Mouse (Mus musculus) midbrain, embryonic 16.5 days (tissue): ENCODE data around the gene Tet2. TPM values are rescaled to one million over a fixed set of nuclear protein-coding genes. Genes with fewer than 3 reads are reported as not detected.

Experiments
- ATAC-seq: fragments of 200-750 bp; cut with Nextera tagmentation; 2 replicates; pipeline ENCODE4 v1.8.0; 2017; ENCODE audit warnings: moderate TSS enrichment
- H3K27ac ChIP-seq: fragments of 300-500 bp; sonication (generic); 2 replicates; pipeline ENCODE4 v1.5.1; 2014; ENCODE audit warnings: mild to moderate bottlenecking, low read length, mixed read lengths
- H3K27me3 ChIP-seq: fragments of 300-500 bp; sonication (generic); 2 replicates; pipeline ENCODE4 v1.6.1; 2014; ENCODE audit warnings: low read depth, low read length, mixed read lengths; ENCODE audit not compliant: control insufficient read depth, insufficient read depth
- H3K36me3 ChIP-seq: fragments of 300-500 bp; sonication (generic); 2 replicates; pipeline ENCODE4 v1.6.1; 2014; ENCODE audit warnings: mild to moderate bottlenecking, low read length, moderate library complexity, mixed read lengths; ENCODE audit not compliant: control insufficient read depth, insufficient read depth
- H3K4me1 ChIP-seq: fragments of 300-500 bp; sonication (generic); 2 replicates; pipeline ENCODE4 v1.6.1; 2014; ENCODE audit warnings: mild to moderate bottlenecking, low read length, mixed read lengths; ENCODE audit not compliant: control insufficient read depth, insufficient read depth
- H3K4me2 ChIP-seq: fragments of 300-500 bp; sonication (generic); 2 replicates; pipeline ENCODE4 v1.6.1; 2014; ENCODE audit warnings: mild to moderate bottlenecking, low read length, mixed read lengths
- H3K4me3 ChIP-seq: fragments of 300-500 bp; sonication (generic); 2 replicates; pipeline ENCODE4 v1.5.1; 2014; ENCODE audit warnings: low read depth, mild to moderate bottlenecking, low read length, moderate library complexity, mixed read lengths
- H3K9ac ChIP-seq: fragments of 300-500 bp; sonication (generic); 2 replicates; pipeline ENCODE4 v1.6.1; 2014; ENCODE audit warnings: low read depth, low read length, mixed read lengths
- H3K9me3 ChIP-seq: fragments of 300-500 bp; sonication (generic); replicated peaks from 2 replicates; pipeline ENCODE4 v1.6.1; 2014; ENCODE audit warnings: mild to moderate bottlenecking, low read length, mixed read lengths; ENCODE audit not compliant: control insufficient read depth, poor library complexity, severe bottlenecking
- WGBS: fragments of 180-500 bp; shearing (Covaris S2); extraction: QIAGEN DNeasy Blood & Tissue Kit; methylation state at CpG from one replicate; pipeline ENCODE4 v1.1.7; 2014; 5-methylcytosine and 5-hydroxymethylcytosine counted together
- polyA plus RNA-seq: library from polyadenylated mRNA; unstranded; fragments of >200 nt; fragmentation: Nextera tagmentation; extraction: Ambion mirVana; gene quantifications from 2 replicates; pipeline ENCODE4 v1.2.1, GENCODE M21; 2015

Tet2 gene
- polyA plus RNA-seq, 1 experiment from 2014 or later = 20.6 TPM

DNA sequence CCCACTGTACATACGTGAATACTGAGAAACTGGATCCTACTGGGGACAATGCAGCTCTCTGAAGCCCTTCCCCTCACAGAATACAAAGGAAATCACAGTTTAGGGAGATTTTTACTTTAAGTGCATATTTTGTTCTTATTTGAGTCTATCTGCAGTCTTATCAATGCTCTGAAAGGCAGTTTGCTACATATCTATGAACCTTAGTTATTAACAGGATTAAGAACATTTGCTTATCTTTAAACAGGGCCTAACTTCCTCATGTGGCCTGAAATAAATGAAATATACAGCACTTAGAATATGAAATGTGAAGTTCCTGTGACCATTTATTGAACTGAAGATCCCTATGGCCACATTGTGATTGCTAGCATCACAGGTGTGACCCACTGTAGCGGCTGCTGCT lies 53.6 kb downstream of the Tet2 start:
- H3K4me2 ChIP-seq = no peak overlapping the region
- H3K4me1 ChIP-seq = no peaks in the 10 kb centered on the region
- H3K9me3 ChIP-seq = no peaks in the 10 kb centered on the region
- no peak for ATAC-seq
- H3K9ac ChIP-seq = no peak overlapping the region
- WGBS = 87% methylated on average over 2 of the region's 2 CpGs
- no peak overlapping the region for H3K27ac ChIP-seq
- H3K27me3 ChIP-seq = no peaks in the 10 kb centered on the region
- H3K4me3 ChIP-seq = no peak overlapping the region
- peaks cover 18% of the 10 kb centered on the region for H3K36me3 ChIP-seq

DNA sequence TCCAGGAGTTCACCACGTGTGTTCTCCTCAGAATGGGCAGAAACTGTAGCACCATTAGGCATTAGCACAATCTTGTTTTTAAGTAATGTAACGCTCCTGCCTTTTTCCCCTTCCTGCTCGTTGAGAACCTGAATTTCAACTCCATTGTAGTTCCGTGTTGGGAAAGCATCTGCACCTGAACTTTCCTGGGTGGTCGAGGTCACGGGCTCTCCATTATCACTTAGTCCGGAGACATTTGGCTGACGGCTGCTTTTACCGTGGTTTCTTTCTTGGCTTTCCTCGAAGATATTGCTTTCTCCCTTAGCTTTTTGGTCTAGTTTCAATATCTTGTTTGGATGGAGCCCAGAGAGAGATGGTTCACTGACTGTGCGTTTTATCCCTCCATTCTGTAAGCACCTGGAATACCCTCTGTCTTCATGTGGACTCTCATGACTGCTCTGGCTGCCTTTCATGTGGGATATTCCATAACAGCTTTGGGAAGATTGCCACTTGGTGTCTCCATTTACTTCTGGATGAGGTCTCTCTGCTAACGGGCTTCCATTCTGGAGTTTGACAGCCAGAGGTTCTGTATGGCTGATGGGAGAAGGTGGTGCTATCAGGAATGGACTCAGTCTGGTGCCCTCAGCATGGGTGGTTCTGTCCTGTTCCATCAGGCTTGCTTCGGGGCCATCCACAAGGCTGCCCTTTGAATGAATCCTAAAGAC lies 56.8 kb downstream of the Tet2 start:
- Histone ChIP-seq H3K4me2 (no peak overlapping the region), H3K9me3 (no peaks in the 10 kb centered on the region), H3K27ac (no peak overlapping the region), H3K27me3 (no peaks in the 10 kb centered on the region), H3K4me3 (no peak overlapping the region), H3K9ac (no peak overlapping the region), H3K4me1 (no peaks in the 10 kb centered on the region), H3K36me3 (peaks cover 22% of the 10 kb centered on the region)
- ATAC-seq = no peak
- 92% methylated on average over 13 of the region's 13 CpGs for WGBS

DNA sequence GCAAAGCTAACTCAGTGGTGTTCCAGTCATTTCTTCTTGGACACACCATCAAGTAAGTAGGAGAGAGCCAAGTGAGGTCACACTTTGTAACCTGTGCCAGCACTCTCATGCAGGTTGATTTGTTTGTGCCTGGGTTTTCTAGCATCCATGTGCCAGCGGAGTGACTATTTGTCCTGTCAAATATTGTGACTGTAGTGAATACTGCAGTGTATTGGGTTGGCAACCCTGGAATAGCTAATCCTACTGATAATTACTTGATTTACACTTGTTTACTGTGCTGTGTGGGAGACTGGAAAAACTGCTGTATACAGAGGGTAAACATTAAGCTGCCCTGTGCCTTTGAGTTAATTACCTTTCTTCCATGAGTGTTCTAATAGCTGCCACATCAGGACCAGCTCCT lies 62.1 kb downstream of the Tet2 start:
- Histone ChIP-seq H3K9me3 (no peaks in the 10 kb centered on the region), H3K36me3 (peaks cover 24% of the 10 kb centered on the region), H3K4me2 (no peak overlapping the region), H3K4me1 (no peaks in the 10 kb centered on the region), H3K4me3 (no peak overlapping the region), H3K27me3 (no peaks in the 10 kb centered on the region), H3K9ac (no peak overlapping the region), H3K27ac (no peak overlapping the region)
- 94% methylated on average over 1 of the region's 1 CpGs for WGBS
- ATAC-seq = no peak

DNA sequence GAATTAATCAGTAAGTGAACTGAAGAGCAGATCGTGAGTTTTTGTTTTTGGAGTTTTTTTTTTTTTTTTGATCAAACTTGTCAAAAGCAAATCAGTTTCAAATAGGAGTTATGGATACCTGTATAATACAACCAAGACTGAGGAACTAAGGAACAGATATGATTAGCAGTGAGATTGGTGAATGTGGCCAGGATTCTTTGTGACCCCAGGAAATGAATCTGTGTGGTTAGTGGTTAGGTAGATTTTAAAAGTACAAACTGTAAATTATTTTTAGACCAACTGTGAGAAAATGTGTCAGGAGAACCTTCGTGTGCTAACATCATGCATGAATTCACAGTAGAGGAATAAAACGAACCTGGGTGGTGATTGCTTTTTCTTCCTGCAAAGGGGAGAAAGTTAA lies 66.0 kb downstream of the Tet2 start:
- Histone ChIP-seq H3K27me3 (no peaks in the 10 kb centered on the region), H3K9me3 (no peaks in the 10 kb centered on the region), H3K4me1 (no peaks in the 10 kb centered on the region), H3K27ac (no peak overlapping the region), H3K4me3 (no peak overlapping the region), H3K4me2 (no peak overlapping the region), H3K9ac (no peak overlapping the region), H3K36me3 (peaks cover 14% of the 10 kb centered on the region)
- no peak for ATAC-seq
- WGBS = 97% methylated on average over 3 of the region's 3 CpGs

DNA sequence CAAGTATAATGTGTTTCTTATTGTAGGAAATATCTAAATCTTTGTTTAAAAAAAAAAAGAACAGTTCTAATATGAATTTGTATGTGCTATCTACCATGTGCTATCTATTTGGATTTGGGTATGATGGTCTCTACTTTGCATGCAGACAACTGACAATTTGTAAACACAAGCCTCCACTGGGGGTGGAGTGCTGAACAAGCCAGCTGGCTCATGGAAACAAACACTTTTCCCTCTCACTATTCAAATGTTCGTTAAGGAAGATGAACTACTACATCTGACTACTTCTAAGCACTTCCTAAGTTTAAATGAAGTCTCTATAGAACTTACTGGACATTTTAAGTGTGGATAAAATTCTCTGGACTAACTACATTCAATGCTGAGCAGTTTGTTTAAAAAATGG lies 71.2 kb downstream of the Tet2 start:
- Histone ChIP-seq H3K4me2 (no peak overlapping the region), H3K9me3 (no peaks in the 10 kb centered on the region), H3K4me3 (no peak overlapping the region), H3K9ac (no peak overlapping the region), H3K36me3 (peaks cover 24% of the 10 kb centered on the region), H3K27me3 (no peaks in the 10 kb centered on the region), H3K4me1 (no peaks in the 10 kb centered on the region), H3K27ac (no peak overlapping the region)
- ATAC-seq = no peak
- 84% methylated on average over 1 of the region's 1 CpGs for WGBS

DNA sequence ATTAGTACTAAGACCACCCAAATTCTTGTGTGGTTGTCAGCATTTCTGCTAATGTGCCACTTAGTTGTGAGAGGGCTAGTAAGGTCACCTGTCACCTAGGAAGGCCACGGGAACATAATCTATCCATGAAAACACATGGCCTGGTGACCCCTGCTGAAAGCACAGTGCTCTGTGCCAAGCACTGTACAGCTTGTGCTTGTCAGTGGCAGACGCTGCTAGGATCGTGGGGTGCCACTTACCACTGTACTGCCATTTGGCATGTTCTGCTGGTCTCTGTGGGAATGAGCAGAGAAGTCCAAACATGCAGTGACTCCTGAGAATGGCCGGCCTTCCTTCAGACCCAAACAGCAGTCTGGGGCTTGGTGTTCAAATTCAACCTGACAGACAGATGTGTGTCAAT lies 73.8 kb downstream of the Tet2 start:
- Histone ChIP-seq H3K4me3 (no peak overlapping the region), H3K9me3 (no peaks in the 10 kb centered on the region), H3K27me3 (no peaks in the 10 kb centered on the region), H3K36me3 (peaks cover 41% of the 10 kb centered on the region), H3K4me2 (no peak overlapping the region), H3K27ac (no peak overlapping the region), H3K9ac (no peak overlapping the region), H3K4me1 (no peaks in the 10 kb centered on the region)
- 92% methylated on average over 4 of the region's 4 CpGs for WGBS
- no peak for ATAC-seq

DNA sequence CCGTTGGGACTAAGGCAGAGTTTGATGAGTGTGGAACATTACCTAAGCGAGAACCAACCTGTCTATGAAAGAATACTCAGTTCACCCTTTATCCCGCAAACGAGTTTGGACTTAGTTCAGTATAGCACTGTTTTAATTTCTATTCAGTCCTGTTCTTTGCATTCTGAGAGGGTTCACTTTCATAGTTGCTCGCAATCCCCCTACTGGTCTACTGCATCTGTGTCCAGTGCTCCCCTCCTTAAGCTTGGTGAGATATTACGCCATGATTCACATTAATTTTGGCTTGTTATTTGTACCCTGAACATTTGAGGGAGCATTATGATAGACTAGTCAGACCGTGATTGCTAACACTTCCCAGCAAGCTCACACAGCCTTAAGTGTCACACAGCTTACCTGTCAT lies 76.1 kb downstream of the Tet2 start:
- ATAC-seq = no peak
- WGBS = 96% methylated on average over 7 of the region's 7 CpGs

DNA sequence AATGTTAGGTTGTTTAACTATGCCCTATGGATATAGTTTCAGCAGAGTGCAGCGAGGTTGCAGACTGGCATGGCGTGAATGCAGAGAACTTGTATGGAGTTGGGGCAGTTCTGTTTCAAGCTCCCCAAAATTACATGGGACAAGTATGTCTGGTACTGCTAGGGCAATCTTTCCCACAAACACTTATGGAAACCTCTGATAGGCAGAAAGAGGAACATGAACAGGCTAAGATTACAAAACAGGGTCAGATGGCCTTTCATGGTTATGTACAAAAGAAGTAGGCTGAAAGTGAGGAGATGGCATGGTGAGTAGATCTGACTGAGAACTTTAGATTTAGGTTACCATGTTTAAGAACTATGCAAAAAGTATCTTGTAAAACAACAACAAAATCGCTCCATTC lies 81.7 kb downstream of the Tet2 start:
- ATAC-seq = no peak
- H3K9ac ChIP-seq = no peak overlapping the region
- no peak overlapping the region for H3K4me3 ChIP-seq
- H3K27me3 ChIP-seq = no peaks in the 10 kb centered on the region
- H3K4me2 ChIP-seq = no peak overlapping the region
- peaks cover 15% of the 10 kb centered on the region for H3K36me3 ChIP-seq
- H3K9me3 ChIP-seq = no peaks in the 10 kb centered on the region
- H3K4me1 ChIP-seq = no peaks in the 10 kb centered on the region
- H3K27ac ChIP-seq = no peak overlapping the region
- WGBS = 97% methylated on average over 3 of the region's 3 CpGs

More for the DNA sequence above, 76.1 kb downstream of the Tet2 start:
- H3K9me3 ChIP-seq = no peaks in the 10 kb centered on the region
- no peaks in the 10 kb centered on the region for H3K4me1 ChIP-seq
- H3K4me2 ChIP-seq = no peak overlapping the region
- no peak overlapping the region for H3K4me3 ChIP-seq
- no peak overlapping the region for H3K27ac ChIP-seq
- H3K36me3 ChIP-seq = peaks cover 35% of the 10 kb centered on the region
- no peaks in the 10 kb centered on the region for H3K27me3 ChIP-seq
- no peak overlapping the region for H3K9ac ChIP-seq

DNA sequence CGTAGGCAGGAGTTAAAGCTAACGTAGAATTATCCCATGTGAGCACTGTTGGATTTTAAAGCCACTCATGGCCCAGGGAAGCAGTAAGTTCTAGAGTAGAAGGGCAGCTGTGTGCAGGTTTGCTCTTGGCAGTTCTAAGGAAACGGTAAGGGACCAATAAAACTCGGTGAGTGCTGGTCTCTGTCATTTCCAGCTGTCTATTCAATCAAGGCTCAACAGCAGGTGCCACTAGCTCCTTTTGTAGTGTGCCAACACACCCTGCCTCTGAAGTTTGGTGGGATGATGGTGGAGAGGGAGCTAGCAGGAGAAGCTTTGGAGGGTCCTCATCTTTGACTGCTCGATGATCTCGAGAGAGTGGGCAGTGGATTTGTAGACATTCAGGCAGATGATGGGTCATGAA lies 82.5 kb downstream of the Tet2 start:
- no peaks in the 10 kb centered on the region for H3K4me1 ChIP-seq
- H3K9ac ChIP-seq = no peak overlapping the region
- no peaks in the 10 kb centered on the region for H3K9me3 ChIP-seq
- H3K4me3 ChIP-seq = no peak overlapping the region
- H3K4me2 ChIP-seq = no peak overlapping the region
- WGBS = 96% methylated on average over 6 of the region's 6 CpGs
- H3K27ac ChIP-seq = no peak overlapping the region
- H3K27me3 ChIP-seq = no peaks in the 10 kb centered on the region
- H3K36me3 ChIP-seq = peaks cover 9% of the 10 kb centered on the region
- ATAC-seq = no peak
